Mouse (Mus musculus): ENCODE data around the gene Ak3. TPM values are rescaled to one million over a fixed set of nuclear protein-coding genes. Genes with fewer than 3 reads are reported as not detected.

Gene Ak3
- polyA plus RNA-seq (2012; ENCODE audit: low replicate concordance), result 8.4 and 19.1 TPM in 2 replicates

GRCm38 (mm10) chr19:29047334-29048170 lies at the start of gene Ak3:
TSS of gene Ak3 (minus strand) at chr19:29047961.

GRCm38 (mm10) chr19:28990194-28990589 lies 57.6 kb downstream of the Ak3 start, which contains the start of gene Cdc37l1:
TSS of gene Cdc37l1 (plus strand) at chr19:28990352.

Other genes starting within 250 kb of the Ak3 start
- 0.09 TPM in 1 of 2 replicates, not detected in the other for gene Slc1a1, start 212.9 kb downstream of the Ak3 start, polyA plus RNA-seq (2012; ENCODE audit: low replicate concordance)
- 8.2 and 17.2 TPM in 2 replicates for gene Plpp6, start 84.0 kb downstream of the Ak3 start, polyA plus RNA-seq (2012; ENCODE audit: low replicate concordance)
- 0.23 TPM in 1 of 2 replicates, not detected in the other for gene 4430402I18Rik, start 80.2 kb downstream of the Ak3 start, polyA plus RNA-seq (2012; ENCODE audit: low replicate concordance)
- 9.5 and 10.9 TPM in 2 replicates for gene Cdc37l1, start 57.6 kb downstream of the Ak3 start, polyA plus RNA-seq (2012; ENCODE audit: low replicate concordance)
- 19.2 and 22.7 TPM in 2 replicates for gene Rcl1, start 53.4 kb upstream of the Ak3 start, polyA plus RNA-seq (2012; ENCODE audit: low replicate concordance)
- 9.3 and 15.1 TPM in 2 replicates for gene Jak2, start 203.9 kb upstream of the Ak3 start, polyA plus RNA-seq (2012; ENCODE audit: low replicate concordance)